Mouse (Mus musculus) induced T-regulatory cell, adult 2 months (primary cell): Measurements from ENCODE around the gene Slc31a1.

Source experiments
- DNase-seq: peaks from one replicate; pipeline ENCODE4 v3.0.0-alpha.2; 2012; ENCODE audit warnings: low read depth

Slc31a1 gene

DNA sequence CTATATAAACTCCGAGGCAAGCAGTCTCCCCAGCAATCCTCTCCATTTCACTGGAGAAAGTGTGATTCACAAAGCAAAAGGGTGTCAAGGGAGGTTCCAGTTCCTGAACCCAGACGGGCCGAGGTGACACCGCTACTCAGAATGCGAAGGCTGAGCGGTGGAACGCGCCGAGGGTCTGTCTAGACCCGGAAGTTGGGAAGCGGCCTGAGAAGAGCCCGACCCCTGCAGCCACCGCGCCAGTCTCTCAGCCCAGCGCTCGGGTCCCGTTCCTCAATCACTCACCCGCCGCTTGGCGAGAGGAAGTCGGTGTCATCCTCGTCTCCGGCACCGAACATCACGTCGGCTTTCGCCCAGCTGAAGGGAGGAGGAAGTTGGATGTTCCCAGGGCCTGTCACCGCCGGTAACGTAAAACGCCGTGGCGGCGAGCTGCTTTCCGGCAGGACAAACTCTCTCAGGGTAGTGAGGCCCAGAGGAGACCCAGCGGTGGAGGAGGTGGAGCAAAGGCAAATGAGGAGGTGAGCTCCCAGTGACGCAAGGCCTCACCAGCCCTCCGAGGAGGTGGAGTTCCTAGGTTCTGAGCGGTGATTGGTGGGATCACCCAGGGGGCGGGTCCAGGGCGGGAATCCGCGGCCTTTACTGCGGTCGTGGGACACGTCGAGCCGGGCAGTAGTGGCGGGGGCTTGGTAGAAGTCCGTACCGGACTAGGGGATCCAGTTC, at the start of gene Slc31a1, which contains the start of gene Fkbp15:
TSS of gene Slc31a1 (plus strand) at position 640 of the 717 bp plus-strand sequence.
TSS of gene Fkbp15 (minus strand) at position 461 of the 717 bp plus-strand sequence.
- DNase-seq: peak; percentile 99

- DNase-seq: no peak
Observed at GRCm38 (mm10) chr4:62312821-62313220, 47.7 kb upstream of the Slc31a1 start.

- no peak for DNase-seq
Observed at GRCm38 (mm10) chr4:62313641-62314211, 46.8 kb upstream of the Slc31a1 start.

DNA sequence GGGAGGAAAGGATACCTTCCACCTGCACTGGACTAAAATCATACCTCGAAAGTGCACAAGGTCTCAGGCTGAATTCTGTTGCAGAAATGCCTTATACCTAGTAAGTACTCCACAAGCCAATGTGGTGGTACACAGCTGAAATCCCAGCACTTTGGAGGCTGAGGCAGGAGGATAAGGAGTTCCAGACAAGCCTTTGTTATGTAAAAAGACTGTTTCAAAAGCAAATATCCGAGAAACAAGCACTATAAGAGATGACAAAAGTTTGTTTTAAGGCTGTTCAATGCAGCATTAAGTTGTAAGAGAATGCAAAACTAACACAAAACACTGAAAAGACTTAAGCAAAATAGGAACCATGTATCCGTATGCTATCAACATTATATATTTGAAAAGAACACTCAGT, 46.0 kb upstream of the Slc31a1 start:
- DNase-seq: no peak

GRCm38 (mm10) chr4:62316456-62316855, 44.1 kb upstream of the Slc31a1 start:
- peak; percentile 11 for DNase-seq

DNA sequence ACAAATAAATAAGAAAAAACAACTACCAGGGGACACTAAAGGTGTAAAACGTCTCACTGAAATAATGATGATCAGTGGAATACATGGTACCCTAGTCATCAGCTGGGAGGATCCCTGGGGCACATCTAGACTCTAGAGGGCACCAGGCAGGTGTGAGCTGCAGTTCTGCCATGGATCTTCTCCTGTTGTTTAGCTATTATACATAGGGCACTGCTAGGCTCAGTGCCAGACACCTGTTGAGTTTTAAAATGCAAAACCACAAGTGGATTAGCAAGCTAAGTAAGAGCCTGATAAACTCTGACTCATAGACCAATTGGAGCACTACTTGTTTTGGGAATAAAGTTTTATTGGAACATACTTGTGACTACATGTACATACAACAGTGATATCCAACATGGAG, 42.2 kb upstream of the Slc31a1 start:
- no peak for DNase-seq

DNA sequence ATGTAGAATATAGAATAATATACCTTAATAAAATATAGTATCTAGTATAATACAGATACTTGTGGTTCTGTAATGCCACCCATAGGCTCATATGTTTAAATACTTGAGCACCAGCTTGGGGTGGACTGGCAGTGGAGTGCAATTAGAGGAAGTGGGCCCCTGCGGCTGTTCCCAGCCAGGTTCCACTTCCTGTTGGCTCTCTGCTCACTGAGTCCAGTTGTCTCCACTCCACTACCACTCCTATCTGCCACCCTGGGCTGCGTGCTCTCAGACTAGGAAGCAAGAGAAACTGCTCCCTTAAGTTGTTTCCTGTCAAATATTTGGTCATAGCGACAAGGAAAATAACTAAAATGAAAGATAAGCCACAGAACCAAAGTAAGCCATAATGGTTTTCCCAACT, 37.8 kb upstream of the Slc31a1 start:
- DNase-seq: no peak

DNA sequence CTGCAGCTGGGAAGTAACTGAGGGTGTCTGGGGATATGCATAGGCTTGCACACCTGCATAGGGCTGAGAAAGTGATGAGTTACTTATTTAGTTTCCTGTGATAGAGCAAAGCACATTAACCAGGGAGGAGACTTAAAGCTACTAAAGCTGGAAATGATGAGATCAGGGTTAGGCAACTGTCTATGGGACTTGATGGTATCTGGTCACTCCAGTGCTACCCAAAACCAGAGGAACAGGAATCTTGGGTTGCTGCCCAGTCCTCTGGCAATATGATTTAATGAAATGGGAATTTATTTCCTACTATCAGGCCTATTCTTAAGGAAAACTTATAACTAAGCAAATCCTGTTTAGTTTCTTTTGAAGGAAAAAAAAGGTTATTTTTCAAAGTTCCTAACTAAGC, 34.4 kb upstream of the Slc31a1 start:
- no peak for DNase-seq

- no peak for DNase-seq
Observed at GRCm38 (mm10) chr4:62328941-62329660, 31.4 kb upstream of the Slc31a1 start.

GRCm38 (mm10) chr4:62331977-62332376, 28.6 kb upstream of the Slc31a1 start:
- DNase-seq: no peak

DNA sequence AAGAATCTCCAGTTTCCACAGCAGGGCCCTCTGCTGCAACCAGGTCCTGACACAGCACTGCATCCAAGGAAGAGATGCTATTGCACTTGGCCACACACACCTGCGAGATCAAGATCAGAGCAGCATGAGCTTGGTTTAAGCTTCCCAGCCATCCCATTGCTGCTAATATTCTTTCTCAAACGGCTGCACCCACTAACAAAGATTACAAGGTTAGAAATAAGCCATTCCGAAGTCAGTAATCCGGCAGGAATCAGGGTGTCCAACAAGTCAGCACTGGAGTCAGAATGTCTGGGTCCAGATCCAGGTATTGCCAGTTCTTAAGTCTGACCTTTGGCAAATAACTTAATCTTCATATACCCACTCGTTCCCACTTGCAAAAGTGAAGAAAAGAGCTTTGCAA, 22.0 kb upstream of the Slc31a1 start:
- no peak for DNase-seq

GRCm38 (mm10) chr4:62344000-62344399, 16.5 kb upstream of the Slc31a1 start:
- peak; percentile 64 for DNase-seq

DNA sequence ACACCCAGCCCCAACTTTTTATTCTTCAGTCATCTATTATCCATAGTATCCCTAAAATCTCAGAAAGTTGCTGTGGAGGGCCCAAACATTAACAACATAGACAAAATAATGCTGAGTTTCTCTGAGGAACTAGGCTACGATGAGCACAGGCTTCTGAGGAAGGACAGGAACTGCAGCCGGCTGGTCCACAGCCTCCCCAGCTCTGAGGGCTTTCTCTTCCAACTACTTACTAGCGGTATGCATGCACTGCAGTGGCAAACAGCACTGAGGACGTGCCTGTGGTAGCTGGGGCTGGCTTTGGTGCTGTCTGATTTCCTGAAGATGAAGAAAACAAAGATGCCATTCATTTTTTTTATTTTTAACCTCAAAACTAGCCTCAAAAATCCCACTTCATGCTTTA, 14.7 kb upstream of the Slc31a1 start:
- no peak for DNase-seq

GRCm38 (mm10) chr4:62347605-62348328, 12.8 kb upstream of the Slc31a1 start:
- no peak for DNase-seq

DNA sequence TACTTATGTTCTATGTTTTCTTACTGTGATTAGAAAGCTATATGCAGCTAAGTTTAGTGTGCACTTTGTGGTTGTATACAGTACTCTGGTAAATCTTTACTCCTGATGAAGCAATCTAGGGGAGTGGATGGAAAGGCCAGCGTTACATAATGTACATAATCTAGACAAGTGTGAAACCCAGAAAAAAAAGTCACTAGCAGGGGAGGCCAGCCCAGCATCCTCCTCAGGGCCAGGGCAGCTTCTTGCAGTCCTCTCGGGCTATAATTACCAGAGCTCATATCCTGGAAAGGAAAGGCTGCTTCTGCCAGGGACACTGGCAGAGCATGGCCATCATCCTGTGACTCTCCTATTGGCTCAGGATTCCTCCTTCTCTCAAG, 12.2 kb upstream of the Slc31a1 start:
- DNase-seq: no peak

- DNase-seq: no peak
Observed at GRCm38 (mm10) chr4:62349371-62349770, 11.2 kb upstream of the Slc31a1 start.

GRCm38 (mm10) chr4:62357631-62358148, 2.8 kb upstream of the Slc31a1 start:
- no peak for DNase-seq

DNA sequence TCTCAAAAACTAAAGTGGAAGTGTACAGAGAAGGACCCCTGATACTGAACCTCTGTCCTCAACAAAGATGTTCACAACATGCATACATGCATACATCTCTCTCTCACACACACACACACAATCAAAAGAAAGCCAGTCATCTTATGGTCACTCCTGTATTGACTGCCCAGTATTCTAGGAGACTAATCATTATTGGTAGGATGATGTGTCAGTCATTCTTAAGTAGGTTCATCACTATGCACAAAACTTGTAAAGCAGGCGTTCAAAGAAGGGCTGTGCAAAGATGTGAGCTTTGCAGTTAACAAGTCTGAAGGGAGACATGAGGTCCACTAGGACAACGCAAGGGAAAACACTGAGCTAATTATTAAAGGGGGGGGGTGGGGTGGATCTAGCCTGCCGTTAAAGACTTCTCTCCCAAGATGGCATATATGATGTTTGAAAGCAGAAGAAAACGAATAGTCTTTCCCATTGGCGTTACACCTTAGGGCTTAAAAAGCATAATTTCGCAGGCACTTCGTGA, 1.2 kb upstream of the Slc31a1 start:
- DNase-seq: peak; percentile 33

- peak; percentile 58 for DNase-seq
Observed at GRCm38 (mm10) chr4:62360805-62361455, 403 bp downstream of the Slc31a1 start.

DNA sequence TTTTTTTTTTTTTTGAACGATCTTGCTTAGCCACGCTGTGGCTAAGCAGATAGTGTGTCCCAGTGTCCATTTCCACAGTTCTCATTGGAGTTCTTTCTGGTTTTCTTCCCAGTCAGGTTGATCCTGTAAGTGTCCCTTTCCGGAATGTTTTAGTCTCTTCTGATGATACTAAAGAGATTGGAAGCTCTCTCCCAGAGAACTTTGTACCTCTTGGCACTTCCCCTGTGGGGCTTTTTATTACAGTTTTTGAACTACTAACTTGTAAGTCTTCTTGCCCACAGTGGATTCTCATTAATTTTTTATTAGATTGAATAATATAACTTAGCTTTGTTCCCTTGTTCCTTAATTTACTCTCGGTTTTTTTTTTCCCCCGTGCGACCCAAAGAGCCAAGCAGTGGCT, 1.0 kb downstream of the Slc31a1 start:
- DNase-seq: no peak

DNA sequence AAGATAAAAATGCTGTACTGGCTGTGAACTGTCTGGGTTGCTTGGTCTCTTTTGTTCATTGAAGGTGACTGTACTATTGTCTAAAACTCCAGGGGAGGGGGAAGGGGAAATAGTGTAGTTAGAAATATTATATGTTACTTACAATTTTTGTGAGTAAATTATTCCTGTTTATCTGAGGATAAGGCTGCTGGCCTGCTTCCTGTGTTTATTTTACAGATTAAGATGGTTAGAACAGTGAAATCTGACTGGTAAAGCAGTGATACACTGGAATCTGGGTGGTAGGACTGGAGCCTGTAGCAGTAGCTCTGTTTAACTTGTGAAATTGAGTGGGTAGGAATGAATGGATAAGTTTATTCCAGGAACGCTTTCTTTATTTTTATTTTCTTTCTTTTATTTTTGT, 1.5 kb downstream of the Slc31a1 start:
- DNase-seq: no peak

DNA sequence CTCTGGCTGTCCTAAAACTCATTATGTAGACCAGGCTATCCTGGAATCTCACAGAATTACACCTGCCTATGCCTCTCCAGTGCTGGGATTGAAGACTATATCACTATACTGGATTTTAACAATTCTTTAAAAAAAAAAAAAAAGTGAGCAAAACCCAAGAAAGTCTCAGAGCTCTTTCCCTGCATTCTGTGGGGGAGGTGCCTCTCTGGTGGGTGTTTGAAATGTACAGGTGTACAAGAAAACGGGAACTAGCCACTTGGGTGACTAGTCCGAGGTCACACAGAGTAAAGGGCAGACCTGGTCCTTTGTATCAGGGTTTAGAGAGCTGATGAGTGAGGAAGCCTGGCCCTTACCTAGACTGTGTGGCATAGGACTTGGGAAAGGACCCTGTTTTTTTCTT, 1.9 kb downstream of the Slc31a1 start:
- no peak for DNase-seq
